Mouse (Mus musculus) hindbrain, embryonic 15.5 days (tissue): ENCODE measurements around the gene Pald1. TPM values are rescaled to one million over a fixed set of nuclear protein-coding genes. Genes with fewer than 3 reads are reported as not detected.

Source experiments
- ATAC-seq: fragments of 200-750 bp; cut with Nextera tagmentation; 2 replicates; pipeline ENCODE4 v1.8.0; 2017; ENCODE audit warnings: low read depth, moderate number of reproducible peaks, moderate TSS enrichment; ENCODE audit not compliant: low FRiP score
- H3K27ac ChIP-seq: fragments of 300-500 bp; sonication (generic); replicated peaks from 2 replicates; pipeline ENCODE4 v1.5.1; 2015; ENCODE audit warnings: mild to moderate bottlenecking, inconsistent platforms
- H3K27me3 ChIP-seq: fragments of 300-500 bp; sonication (generic); 2 replicates; pipeline ENCODE4 v1.6.1; 2015; ENCODE audit warnings: control low read depth, inconsistent platforms
- H3K36me3 ChIP-seq: fragments of 300-500 bp; sonication (generic); 2 replicates; pipeline ENCODE4 v1.6.1; 2015; ENCODE audit warnings: control low read depth, inconsistent platforms
- H3K4me1 ChIP-seq: fragments of 300-500 bp; sonication (generic); replicated peaks from 2 replicates; pipeline ENCODE4 v1.6.1; 2015; ENCODE audit warnings: control low read depth, inconsistent platforms
- H3K4me2 ChIP-seq: fragments of 300-500 bp; sonication (generic); 2 replicates; pipeline ENCODE4 v1.6.1; 2015; ENCODE audit warnings: moderate library complexity, mild to moderate bottlenecking, inconsistent platforms
- H3K4me3 ChIP-seq: fragments of 300-500 bp; sonication (generic); 2 replicates; pipeline ENCODE4 v1.5.1; 2015; ENCODE audit warnings: mild to moderate bottlenecking, inconsistent platforms
- H3K9ac ChIP-seq: fragments of 300-500 bp; sonication (generic); 2 replicates; pipeline ENCODE4 v1.6.1; 2015; ENCODE audit warnings: inconsistent platforms
- H3K9me3 ChIP-seq: fragments of 300-500 bp; sonication (generic); 2 replicates; pipeline ENCODE4 v1.6.1; 2016; ENCODE audit warnings: control low read depth, inconsistent platforms
- WGBS: fragments of 180-500 bp; shearing (Covaris S2); methylation state at CpG from one replicate; pipeline ENCODE4 v1.1.7; 2015; 5-methylcytosine and 5-hydroxymethylcytosine counted together
- polyA plus RNA-seq: library from polyadenylated mRNA; unstranded; fragments of >200 nt; fragmentation: Nextera tagmentation; extraction: Ambion mirVana; gene quantifications from 2 replicates; pipeline ENCODE4 v1.2.1, GENCODE M21; 2015

Gene Pald1
- polyA plus RNA-seq, 1 experiment from 2014 or later: 32.4 TPM

DNA sequence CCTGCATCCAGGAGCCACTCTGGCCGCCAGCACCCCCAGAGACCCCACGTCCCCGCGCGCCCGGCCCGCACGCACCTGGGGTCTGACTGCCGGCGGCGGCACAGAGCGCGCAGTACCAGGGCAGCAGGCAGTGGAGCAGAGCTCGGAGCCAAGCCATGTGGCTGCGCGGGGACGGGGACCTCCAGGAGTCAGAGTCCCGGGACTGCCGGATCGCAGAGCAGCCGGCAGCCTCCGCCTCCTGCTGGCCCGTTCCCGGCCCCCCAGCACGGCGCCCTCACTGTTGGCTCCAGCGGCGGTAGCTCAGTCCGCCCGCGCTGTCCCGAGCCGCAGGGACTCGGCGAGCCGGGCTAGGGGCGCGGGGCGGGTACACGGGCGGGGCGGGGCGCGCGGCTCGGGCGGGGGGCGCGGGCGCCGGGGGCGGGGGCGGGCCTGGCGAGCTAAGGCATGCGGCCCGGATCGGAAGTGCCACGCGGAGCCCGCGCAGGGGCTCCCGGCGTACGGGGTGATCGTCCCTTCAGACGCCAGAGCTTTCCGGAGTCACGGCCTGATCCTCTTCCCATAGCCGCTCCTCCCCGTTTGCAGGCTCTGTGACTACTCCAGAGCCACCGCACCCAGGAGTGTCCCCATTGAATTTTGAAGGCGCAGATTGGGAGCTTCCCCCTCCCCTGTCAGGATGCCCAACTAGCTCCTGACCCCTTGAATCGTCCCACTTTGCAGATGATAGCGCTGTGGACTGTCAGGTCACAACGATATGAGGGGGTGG lies 110.1 kb downstream of the Pald1 start, which contains the start of gene Adamts14:
TSS of gene Adamts14 (minus strand) at position 358 of the 763 bp plus-strand sequence.
- peaks cover 11% of the 10 kb centered on the region for H3K27me3 ChIP-seq
- H3K4me3 ChIP-seq: peak within 1 kb of the TSS; percentile 45
- WGBS: under 1% methylated on average over 60 of the region's 75 CpGs
- H3K4me1 ChIP-seq: peaks cover 20% of the 10 kb centered on the region
- peak within 1 kb of the TSS; percentile 93 for H3K4me2 ChIP-seq
- no peaks in the 10 kb centered on the region for H3K9me3 ChIP-seq
- no peaks in the 10 kb centered on the region for H3K36me3 ChIP-seq
- ATAC-seq: peak; percentile 54; the same call in 1 of the 2 replicates
- H3K27ac ChIP-seq: no peak within 1 kb of the TSS
- peak within 1 kb of the TSS; percentile 25 for H3K9ac ChIP-seq

DNA sequence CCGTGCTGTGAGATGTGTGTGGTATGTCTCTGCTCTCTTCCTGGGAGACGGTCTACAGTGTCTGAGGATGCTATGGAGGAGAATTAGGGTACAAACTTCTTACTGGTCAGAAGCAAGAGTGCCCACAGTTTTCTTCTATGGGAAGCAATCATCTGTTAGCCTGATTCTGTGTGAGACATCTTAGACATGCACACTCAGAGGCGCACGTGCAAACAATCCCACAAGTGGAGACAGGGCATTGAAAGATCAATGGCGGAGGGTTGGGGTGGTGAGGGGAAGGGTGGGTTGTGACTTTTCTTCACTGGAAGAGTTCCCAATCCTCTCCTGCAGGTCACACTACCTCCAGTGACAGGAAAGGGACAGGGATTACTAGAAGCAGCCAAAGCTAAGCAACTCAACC lies 110.7 kb downstream of the Pald1 start:
- Histone ChIP-seq H3K27ac (no peak overlapping the region), H3K9ac (peak overlapping the region; percentile 25; the same call in 1 of the 2 replicates), H3K4me2 (peak overlapping the region; percentile 93), H3K4me3 (peak overlapping the region; percentile 45), H3K27me3 (peaks cover 11% of the 10 kb centered on the region), H3K36me3 (no peaks in the 10 kb centered on the region), H3K4me1 (peaks cover 18% of the 10 kb centered on the region), H3K9me3 (no peaks in the 10 kb centered on the region)
- 49% methylated on average over 5 of the region's 5 CpGs for WGBS
- no peak for ATAC-seq

DNA sequence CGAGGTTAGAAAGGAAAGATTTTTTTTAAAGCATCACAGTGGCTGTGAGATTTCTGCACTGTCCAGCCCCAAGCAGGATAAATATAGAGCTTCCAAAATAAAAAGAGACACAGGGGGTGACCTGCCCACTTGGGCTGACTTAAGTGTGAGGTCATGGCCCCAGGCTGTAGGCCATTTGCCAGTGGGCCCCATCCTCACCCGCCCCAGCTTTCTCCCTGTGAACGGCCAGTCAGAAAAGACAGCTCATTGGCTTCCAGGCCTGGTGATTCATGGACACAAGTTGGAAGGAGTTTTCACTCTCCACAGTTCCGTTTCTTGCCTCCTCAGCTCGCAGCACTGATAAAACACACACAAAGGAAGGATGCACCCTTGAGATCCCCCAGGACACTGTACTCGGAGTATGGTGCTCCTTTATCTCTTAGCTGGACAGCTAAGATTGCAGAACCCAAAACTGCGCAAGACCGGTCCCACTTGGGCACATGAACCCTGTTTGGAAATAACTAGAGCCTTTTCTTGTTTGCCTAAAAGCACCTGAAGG lies 111.2 kb downstream of the Pald1 start:
- WGBS: 55% methylated on average over 8 of the region's 8 CpGs
- Histone ChIP-seq H3K4me1 (peaks cover 18% of the 10 kb centered on the region), H3K27me3 (peaks cover 11% of the 10 kb centered on the region), H3K27ac (no peak overlapping the region), H3K9ac (no peak overlapping the region), H3K9me3 (no peaks in the 10 kb centered on the region), H3K4me2 (peak overlapping the region; percentile 93; the same call in 1 of the 2 replicates), H3K36me3 (no peaks in the 10 kb centered on the region), H3K4me3 (no peak overlapping the region)
- no peak for ATAC-seq

Other genes starting within 250 kb of the Pald1 start
- 46.6 and 47.9 TPM in 2 replicates for gene Sgpl1, start 235.8 kb downstream of the Pald1 start, polyA plus RNA-seq
- gene Tbata, start 211.6 kb downstream of the Pald1 start, polyA plus RNA-seq: 0.21 and 0.56 TPM in 2 replicates
- 0.26 and 0.35 TPM in 2 replicates for gene Adamts14, start 110.1 kb downstream of the Pald1 start, polyA plus RNA-seq
- gene Prf1, start 85.7 kb downstream of the Pald1 start, polyA plus RNA-seq: not detected in 2 replicates
- gene Nodal, start 34.4 kb upstream of the Pald1 start, polyA plus RNA-seq: 0.30 and 0.34 TPM in 2 replicates
- 55.7 and 56.2 TPM in 2 replicates for gene Eif4ebp2, start 69.1 kb upstream of the Pald1 start, polyA plus RNA-seq
- gene Lrrc20, start 92.3 kb upstream of the Pald1 start, polyA plus RNA-seq: 15.6 and 17.8 TPM in 2 replicates
- gene Npffr1, start 212.0 kb upstream of the Pald1 start, polyA plus RNA-seq: 1.1 and 1.4 TPM in 2 replicates